Mouse (Mus musculus) lung, postnatal 0 days (tissue): ENCODE measurements at regions not wholly inside any gene's neighbourhood (a gene's known extent, or its start where the extent isn't known, plus 50 kb on each side); places are given as distances from the start of the nearest gene placed in this dataset.

Experiments
- CTCF ChIP-seq: IDR thresholded peaks from 2 replicates; pipeline ENCODE4 v1.5.1; 2016; ENCODE audit warnings: antibody characterized with exemption, mild to moderate bottlenecking
- EP300 ChIP-seq: IDR thresholded peaks from 2 replicates; pipeline ENCODE4 v1.6.1; 2016; ENCODE audit warnings: antibody characterized with exemption, mild to moderate bottlenecking, control low read depth

- TF ChIP-seq CTCF (no peak), EP300 (no peak)
These were observed 559.9 kb downstream of the Ebf1 start for GRCm38 (mm10) chr11:45176971-45177370.
